Mouse (Mus musculus): ENCODE results near the gene Tex19.1. TPM values are rescaled to one million over a fixed set of nuclear protein-coding genes. Genes with fewer than 3 reads are reported as not detected.
"Not testable (repeated sequence)": the region's sequence is repeated elsewhere in the genome, so short reads cannot be mapped to it uniquely, and the experiment has no call there.

The Tex19.1 gene
- polyA plus RNA-seq (2016; fragmentation: Nextera tagmentation; extraction: Ambion mirVana) = 0.06 TPM in 1 of 2 replicates, not detected in the other

GRCm38 (mm10) chr11:121145865-121146264 lies at the start of gene Tex19.1:
Tex19.1 (plus strand) TSS chr11:121146143.
- Histone ChIP-seq H3K27me3 (ENCODE audit: low read depth, poor library complexity, severe bottlenecking) (no peaks in the 10 kb centered on the region), H3K27ac (replicated peaks) (no peak within 1 kb of the TSS), H3K4me1 (no peaks in the 10 kb centered on the region), H3K4me3 (no peak within 1 kb of the TSS), H3K36me3 (no peaks in the 10 kb centered on the region), H3K9me3 (replicated peaks) (no peaks in the 10 kb centered on the region)
- no peak for DNase-seq (ENCODE audit: low spot score)
- WGBS = 90% methylated on average over 22 of the region's 22 CpGs

GRCm38 (mm10) chr11:121099762-121100161 lies 46.2 kb upstream of the Tex19.1 start:
- DNase-seq (ENCODE audit: low spot score) = no peak
- no peaks in the 10 kb centered on the region; the same call in 1 of the 2 replicates for H3K9me3 ChIP-seq (replicated peaks)
- 79% methylated on average over 7 of the region's 7 CpGs for WGBS

GRCm38 (mm10) chr11:121100692-121101091 lies 45.3 kb upstream of the Tex19.1 start:
- no peak overlapping the region for H3K4me3 ChIP-seq
- no peaks in the 10 kb centered on the region for H3K36me3 ChIP-seq
- no peaks in the 10 kb centered on the region for H3K4me1 ChIP-seq
- WGBS = 77% methylated on average over 7 of the region's 7 CpGs
- H3K27me3 ChIP-seq (ENCODE audit: low read depth, poor library complexity, severe bottlenecking) = no peaks in the 10 kb centered on the region
- no peak for DNase-seq (ENCODE audit: low spot score)
- no peak overlapping the region for H3K27ac ChIP-seq (replicated peaks)
- H3K9me3 ChIP-seq (replicated peaks) = no peaks in the 10 kb centered on the region; the same call in 1 of the 2 replicates

More at GRCm38 (mm10) chr11:121099762-121100161, 46.2 kb upstream of the Tex19.1 start:
- no peak overlapping the region for H3K4me3 ChIP-seq
- no peaks in the 10 kb centered on the region for H3K4me1 ChIP-seq
- no peaks in the 10 kb centered on the region for H3K36me3 ChIP-seq
- H3K27me3 ChIP-seq (ENCODE audit: low read depth, poor library complexity, severe bottlenecking) = no peaks in the 10 kb centered on the region
- H3K27ac ChIP-seq (replicated peaks) = no peak overlapping the region; the same call in 1 of the 2 replicates

GRCm38 (mm10) chr11:121101124-121101805 lies 44.7 kb upstream of the Tex19.1 start:
- no peaks in the 10 kb centered on the region for H3K4me1 ChIP-seq

GRCm38 (mm10) chr11:121107242-121107641 lies 38.7 kb upstream of the Tex19.1 start:
- H3K4me3 ChIP-seq; H3K36me3 ChIP-seq; H3K27me3 ChIP-seq (ENCODE audit: low read depth, poor library complexity, severe bottlenecking); H3K27ac ChIP-seq (replicated peaks); DNase-seq (ENCODE audit: low spot score); H3K4me1 ChIP-seq; H3K9me3 ChIP-seq (replicated peaks): not testable (repeated sequence)
- 70% methylated on average over 1 of the region's 1 CpGs for WGBS

More at GRCm38 (mm10) chr11:121101124-121101805, 44.7 kb upstream of the Tex19.1 start:
- Histone ChIP-seq H3K27ac (replicated peaks) (no peak overlapping the region), H3K9me3 (replicated peaks) (no peaks in the 10 kb centered on the region; the same call in 1 of the 2 replicates), H3K36me3 (no peaks in the 10 kb centered on the region), H3K27me3 (ENCODE audit: low read depth, poor library complexity, severe bottlenecking) (no peaks in the 10 kb centered on the region), H3K4me3 (no peak overlapping the region)
- 94% methylated on average over 4 of the region's 4 CpGs for WGBS
- DNase-seq (ENCODE audit: low spot score) = no peak

GRCm38 (mm10) chr11:121108061-121108460 lies 37.9 kb upstream of the Tex19.1 start:
- no peak for DNase-seq (ENCODE audit: low spot score)
- 78% methylated on average over 9 of the region's 9 CpGs for WGBS
- no peaks in the 10 kb centered on the region for H3K27me3 ChIP-seq (ENCODE audit: low read depth, poor library complexity, severe bottlenecking)
- no peaks in the 10 kb centered on the region for H3K36me3 ChIP-seq
- H3K27ac ChIP-seq (replicated peaks) = no peak overlapping the region
- no peaks in the 10 kb centered on the region for H3K4me1 ChIP-seq
- H3K9me3 ChIP-seq (replicated peaks) = no peaks in the 10 kb centered on the region
- H3K4me3 ChIP-seq = no peak overlapping the region

- Histone ChIP-seq H3K4me3 (no peak overlapping the region), H3K27me3 (ENCODE audit: low read depth, poor library complexity, severe bottlenecking) (no peaks in the 10 kb centered on the region), H3K27ac (replicated peaks) (no peak overlapping the region), H3K9me3 (replicated peaks) (no peaks in the 10 kb centered on the region), H3K4me1 (no peaks in the 10 kb centered on the region), H3K36me3 (no peaks in the 10 kb centered on the region)
- no peak for DNase-seq (ENCODE audit: low spot score)
- 21% methylated on average over 2 of the region's 2 CpGs for WGBS
Observed at GRCm38 (mm10) chr11:121109986-121110385, 36.0 kb upstream of the Tex19.1 start.

- WGBS = 89% methylated on average over 3 of the region's 3 CpGs
- no peaks in the 10 kb centered on the region for H3K9me3 ChIP-seq (replicated peaks)
- H3K27me3 ChIP-seq (ENCODE audit: low read depth, poor library complexity, severe bottlenecking) = no peaks in the 10 kb centered on the region
- no peaks in the 10 kb centered on the region for H3K36me3 ChIP-seq
- no peak overlapping the region for H3K27ac ChIP-seq (replicated peaks)
- DNase-seq (ENCODE audit: low spot score) = no peak
- no peak overlapping the region for H3K4me3 ChIP-seq
- no peaks in the 10 kb centered on the region for H3K4me1 ChIP-seq
Observed at GRCm38 (mm10) chr11:121111051-121111450, 34.9 kb upstream of the Tex19.1 start.

- H3K4me3 ChIP-seq = no peak overlapping the region
- H3K27me3 ChIP-seq (ENCODE audit: low read depth, poor library complexity, severe bottlenecking) = no peaks in the 10 kb centered on the region
- H3K9me3 ChIP-seq (replicated peaks) = no peaks in the 10 kb centered on the region
- no peaks in the 10 kb centered on the region for H3K4me1 ChIP-seq
- no peak for DNase-seq (ENCODE audit: low spot score)
- no peak overlapping the region for H3K27ac ChIP-seq (replicated peaks)
- H3K36me3 ChIP-seq = no peaks in the 10 kb centered on the region
- 88% methylated on average over 1 of the region's 1 CpGs for WGBS
Observed at GRCm38 (mm10) chr11:121111601-121112000, 34.3 kb upstream of the Tex19.1 start.

- no peaks in the 10 kb centered on the region for H3K36me3 ChIP-seq
- DNase-seq (ENCODE audit: low spot score) = no peak
- no peak overlapping the region for H3K4me3 ChIP-seq
- no peaks in the 10 kb centered on the region for H3K9me3 ChIP-seq (replicated peaks)
- H3K27me3 ChIP-seq (ENCODE audit: low read depth, poor library complexity, severe bottlenecking) = no peaks in the 10 kb centered on the region
- WGBS = 85% methylated on average over 5 of the region's 5 CpGs
- no peak overlapping the region for H3K27ac ChIP-seq (replicated peaks)
- no peaks in the 10 kb centered on the region for H3K4me1 ChIP-seq
Observed at GRCm38 (mm10) chr11:121112091-121112775, 33.7 kb upstream of the Tex19.1 start.

GRCm38 (mm10) chr11:121118106-121118505 lies 27.8 kb upstream of the Tex19.1 start:
- 0 out of 2 replicates have a peak, but pooled peaks cover 2% of the 10 kb centered on the region for H3K4me1 ChIP-seq
- H3K27me3 ChIP-seq (ENCODE audit: low read depth, poor library complexity, severe bottlenecking) = no peaks in the 10 kb centered on the region
- H3K27ac ChIP-seq (replicated peaks) = 0 out of 2 replicates have a peak overlapping the region, but pooled peaks have one; percentile 13
- no peak for DNase-seq (ENCODE audit: low spot score)
- H3K36me3 ChIP-seq = no peaks in the 10 kb centered on the region
- WGBS = 94% methylated on average over 18 of the region's 18 CpGs
- no peak overlapping the region for H3K4me3 ChIP-seq
- H3K9me3 ChIP-seq (replicated peaks) = no peaks in the 10 kb centered on the region

- no peak for DNase-seq (ENCODE audit: low spot score)
- Histone ChIP-seq H3K4me1 (0 out of 2 replicates have a peak, but pooled peaks cover 2% of the 10 kb centered on the region), H3K27ac (replicated peaks) (0 out of 2 replicates have a peak within 1 kb of the TSS, but pooled peaks have one; percentile 13), H3K4me3 (no peak within 1 kb of the TSS), H3K9me3 (replicated peaks) (no peaks in the 10 kb centered on the region), H3K36me3 (no peaks in the 10 kb centered on the region), H3K27me3 (ENCODE audit: low read depth, poor library complexity, severe bottlenecking) (no peaks in the 10 kb centered on the region)
- 75% methylated on average over 3 of the region's 3 CpGs for WGBS
Observed at GRCm38 (mm10) chr11:121118577-121118976, 27.4 kb upstream of the Tex19.1 start, which contains the start of gene Tex19.2. Tex19.2 (minus strand) TSS chr11:121118677.

GRCm38 (mm10) chr11:121121151-121121550 lies 24.8 kb upstream of the Tex19.1 start:
- no peak for DNase-seq (ENCODE audit: low spot score)
- no peaks in the 10 kb centered on the region for H3K27me3 ChIP-seq (ENCODE audit: low read depth, poor library complexity, severe bottlenecking)
- 86% methylated on average over 3 of the region's 3 CpGs for WGBS

More at GRCm38 (mm10) chr11:121121151-121121550, 24.8 kb upstream of the Tex19.1 start:
- Histone ChIP-seq H3K4me3 (no peak overlapping the region), H3K9me3 (replicated peaks) (no peaks in the 10 kb centered on the region), H3K4me1 (0 out of 2 replicates have a peak, but pooled peaks cover 2% of the 10 kb centered on the region), H3K36me3 (no peaks in the 10 kb centered on the region), H3K27ac (replicated peaks) (no peak overlapping the region)
